Mouse (Mus musculus): ENCODE measurements at regions not wholly inside any gene's neighbourhood (a gene's known extent, or its start where the extent isn't known, plus 50 kb on each side); places are given as distances from the start of the nearest gene placed in this dataset.

- no peak overlapping the region for H3K4me3 ChIP-seq (replicated peaks; ENCODE audit: extremely low read depth, low read depth, low read length)
- no peak for TF ChIP-seq CTCF (IDR thresholded peaks at IDR 0.05; ENCODE audit: insufficient read depth, low read length)
- no peaks in the 10 kb centered on the region for H3K4me1 ChIP-seq (ENCODE audit: control insufficient read depth, insufficient read depth, low read length)
- WGBS, result 82% methylated on average over 4 of the region's 4 CpGs
- no peak for DNase-seq
Observed at GRCm38 (mm10) chr4:7688516-7688915, 550.3 kb downstream of the Car8 start.

DNA sequence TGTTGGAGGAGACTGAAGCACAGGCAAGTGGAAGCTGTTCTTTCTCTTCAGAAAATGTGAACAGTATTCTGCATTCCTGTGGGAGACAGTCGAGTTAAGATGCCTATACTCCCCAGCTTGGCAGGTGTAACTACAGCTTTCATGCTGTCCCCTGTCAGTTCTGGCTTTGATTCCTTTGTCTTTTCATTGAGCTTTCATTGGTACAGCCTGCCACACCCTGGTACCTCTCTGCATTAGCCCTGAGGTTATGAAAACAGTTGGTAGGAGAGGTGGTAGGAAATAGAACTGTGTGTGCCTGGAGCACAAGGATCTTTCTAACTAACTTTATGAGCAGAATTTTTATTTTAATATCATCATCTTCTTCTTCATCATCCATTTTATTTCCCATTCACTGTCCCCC lies 551.6 kb downstream of the Car8 start:
- WGBS, result 72% methylated on average over 1 of the region's 1 CpGs
- Histone ChIP-seq H3K4me3 (replicated peaks; ENCODE audit: extremely low read depth, low read depth, low read length) (no peak overlapping the region), H3K4me1 (ENCODE audit: control insufficient read depth, insufficient read depth, low read length) (no peaks in the 10 kb centered on the region)
- DNase-seq, result no peak
- TF ChIP-seq POLR2A (IDR thresholded peaks at IDR 0.05; ENCODE audit: borderline replicate concordance, extremely low read depth, low read depth, low read length), result no peak
- no peak for TF ChIP-seq CTCF (IDR thresholded peaks at IDR 0.05; ENCODE audit: insufficient read depth, low read length)

DNA sequence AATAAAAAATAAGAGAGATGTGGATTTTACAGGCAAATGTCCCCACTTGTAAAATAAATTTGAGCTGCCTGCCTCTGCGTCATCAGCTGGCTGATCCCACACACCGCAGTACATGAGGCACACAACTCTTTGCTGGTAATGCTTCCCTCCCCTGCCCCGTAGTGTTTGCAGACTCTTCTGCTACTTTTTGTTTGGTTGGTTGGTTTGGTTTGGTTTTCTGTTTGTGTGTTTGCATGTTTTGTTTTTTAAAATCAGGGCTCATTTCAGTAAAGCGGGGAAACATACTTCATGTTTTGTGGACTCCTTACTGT lies 568.1 kb downstream of the Car8 start:
- Histone ChIP-seq H3K4me3 (replicated peaks; ENCODE audit: extremely low read depth, low read depth, low read length) (no peak overlapping the region), H3K4me1 (ENCODE audit: control insufficient read depth, insufficient read depth, low read length) (no peaks in the 10 kb centered on the region)
- DNase-seq, result no peak
- TF ChIP-seq POLR2A (IDR thresholded peaks at IDR 0.05; ENCODE audit: borderline replicate concordance, extremely low read depth, low read depth, low read length), result no peak
- TF ChIP-seq CTCF (IDR thresholded peaks at IDR 0.05; ENCODE audit: insufficient read depth, low read length), result no peak
- 63% methylated on average over 4 of the region's 4 CpGs for WGBS

- Histone ChIP-seq H3K4me3 (replicated peaks; ENCODE audit: extremely low read depth, low read depth, low read length) (no peak overlapping the region), H3K4me1 (ENCODE audit: control insufficient read depth, insufficient read depth, low read length) (no peaks in the 10 kb centered on the region)
- WGBS, result 56% methylated on average over 4 of the region's 4 CpGs
- TF ChIP-seq POLR2A (IDR thresholded peaks at IDR 0.05; ENCODE audit: borderline replicate concordance, extremely low read depth, low read depth, low read length), result no peak
- TF ChIP-seq CTCF (IDR thresholded peaks at IDR 0.05; ENCODE audit: insufficient read depth, low read length), result no peak
- no peak for DNase-seq
Observed at GRCm38 (mm10) chr4:7669992-7670794, 568.6 kb downstream of the Car8 start.

DNA sequence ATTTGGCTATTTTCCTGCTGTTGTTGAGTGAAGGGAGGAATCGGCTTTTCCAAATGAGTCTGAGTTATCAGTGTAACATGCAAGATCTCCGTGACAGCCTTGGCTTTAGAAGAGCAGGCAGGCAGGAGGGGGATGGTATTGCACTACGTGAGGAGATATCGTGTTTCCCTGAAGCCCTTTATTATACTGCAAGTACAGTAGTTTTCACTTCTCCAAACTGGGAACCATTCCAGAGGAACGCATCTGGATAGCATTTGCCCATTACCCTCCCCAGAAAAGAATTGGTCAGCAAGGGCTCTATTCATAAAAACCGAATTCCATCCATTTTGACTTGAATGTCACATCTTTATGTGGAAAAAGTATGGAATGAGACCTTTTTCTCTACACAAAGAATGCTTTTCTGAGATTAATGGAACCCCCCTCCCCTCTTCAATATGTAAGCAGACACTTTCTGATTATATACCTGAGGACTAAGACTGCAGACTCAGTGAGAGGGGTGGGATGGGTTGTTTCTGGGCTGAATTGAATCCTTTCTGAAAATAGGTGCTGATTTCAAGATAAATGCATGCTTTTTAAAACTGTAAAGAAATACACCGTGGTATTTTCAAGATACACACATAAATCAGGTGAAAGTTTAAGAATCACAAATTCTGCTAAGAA lies 571.8 kb downstream of the Car8 start:
- TF ChIP-seq CTCF (IDR thresholded peaks at IDR 0.05; ENCODE audit: insufficient read depth, low read length), result no peak
- no peak for TF ChIP-seq POLR2A (IDR thresholded peaks at IDR 0.05; ENCODE audit: borderline replicate concordance, extremely low read depth, low read depth, low read length)
- WGBS, result 64% methylated on average over 7 of the region's 7 CpGs
- Histone ChIP-seq H3K4me1 (ENCODE audit: control insufficient read depth, insufficient read depth, low read length) (no peaks in the 10 kb centered on the region), H3K4me3 (replicated peaks; ENCODE audit: extremely low read depth, low read depth, low read length) (no peak overlapping the region)
- no peak for DNase-seq

DNA sequence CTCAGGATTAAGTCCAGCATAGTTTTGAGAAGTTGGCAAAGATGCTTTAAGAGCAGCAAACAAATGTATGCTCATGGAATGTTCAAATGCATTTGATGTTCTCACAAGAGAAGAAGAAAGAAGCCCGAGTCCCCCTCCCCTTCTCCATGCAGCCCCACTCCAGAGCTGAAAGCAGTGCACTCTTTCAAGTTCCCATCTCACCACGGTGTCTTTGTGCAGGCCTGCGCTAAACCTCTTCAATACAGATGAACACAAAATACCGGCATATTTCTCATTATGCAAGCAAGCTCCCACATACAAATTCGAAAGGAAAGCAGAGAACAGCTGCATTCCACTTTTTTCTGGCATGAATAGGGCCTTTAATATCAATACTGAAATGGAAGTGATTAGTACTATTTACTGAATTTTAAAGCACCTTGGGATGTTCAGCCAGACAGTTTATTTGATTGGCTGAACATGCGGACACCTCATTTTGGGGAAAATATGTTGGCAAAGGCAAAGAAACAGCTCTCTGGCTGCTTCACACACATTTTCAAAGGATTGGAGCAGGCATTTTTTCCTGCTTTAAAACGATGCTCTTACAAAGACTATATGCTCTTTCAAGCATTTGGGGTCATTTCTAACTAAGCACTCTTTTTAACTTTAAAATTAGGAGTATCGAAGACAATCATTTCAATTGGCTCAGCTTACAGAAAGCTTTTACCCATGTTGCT lies 595.8 kb downstream of the Car8 start:
- Histone ChIP-seq H3K4me3 (replicated peaks; ENCODE audit: extremely low read depth, low read depth, low read length) (no peak overlapping the region), H3K4me1 (ENCODE audit: control insufficient read depth, insufficient read depth, low read length) (no peaks in the 10 kb centered on the region)
- TF ChIP-seq POLR2A (IDR thresholded peaks at IDR 0.05; ENCODE audit: borderline replicate concordance, extremely low read depth, low read depth, low read length), result no peak
- TF ChIP-seq CTCF (IDR thresholded peaks at IDR 0.05; ENCODE audit: insufficient read depth, low read length), result no peak
- WGBS, result 71% methylated on average over 8 of the region's 8 CpGs
- DNase-seq, result no peak

GRCm38 (mm10) chr4:7597671-7598390 lies 641.0 kb downstream of the Car8 start:
- DNase-seq, result no peak
- Histone ChIP-seq H3K4me3 (replicated peaks; ENCODE audit: extremely low read depth, low read depth, low read length) (no peak overlapping the region), H3K4me1 (ENCODE audit: control insufficient read depth, insufficient read depth, low read length) (no peaks in the 10 kb centered on the region)
- WGBS, result 76% methylated on average over 4 of the region's 4 CpGs
- TF ChIP-seq POLR2A (IDR thresholded peaks at IDR 0.05; ENCODE audit: borderline replicate concordance, extremely low read depth, low read depth, low read length) (no peak), CTCF (IDR thresholded peaks at IDR 0.05; ENCODE audit: insufficient read depth, low read length) (no peak)

DNA sequence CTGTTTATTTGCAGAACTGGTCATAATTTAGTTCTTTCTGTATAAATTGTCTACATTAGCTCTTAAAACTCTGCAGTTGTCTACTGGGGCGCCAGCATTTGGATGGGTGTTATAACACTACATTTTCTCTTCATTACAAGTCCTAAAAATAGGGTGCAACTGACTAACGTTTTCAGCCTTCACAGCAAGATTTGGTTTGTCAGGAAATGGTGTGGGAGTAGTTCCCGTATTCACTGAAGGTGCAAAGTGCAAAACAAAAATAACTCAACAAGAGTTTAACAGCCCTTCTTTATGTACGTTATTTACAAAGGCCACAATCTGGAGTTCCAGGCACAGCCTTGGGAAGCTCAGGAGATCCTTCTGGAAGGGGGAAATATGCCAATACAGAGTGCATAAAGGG lies 642.7 kb downstream of the Car8 start:
- 45% methylated on average over 4 of the region's 4 CpGs for WGBS
- TF ChIP-seq CTCF (IDR thresholded peaks at IDR 0.05; ENCODE audit: insufficient read depth, low read length) (no peak), POLR2A (IDR thresholded peaks at IDR 0.05; ENCODE audit: borderline replicate concordance, extremely low read depth, low read depth, low read length) (no peak)
- Histone ChIP-seq H3K4me1 (ENCODE audit: control insufficient read depth, insufficient read depth, low read length) (no peaks in the 10 kb centered on the region), H3K4me3 (replicated peaks; ENCODE audit: extremely low read depth, low read depth, low read length) (no peak overlapping the region)
- DNase-seq, result no peak

GRCm38 (mm10) chr4:7583851-7584250 lies 655.0 kb downstream of the Car8 start:
- WGBS, result 74% methylated on average over 4 of the region's 4 CpGs
- DNase-seq, result no peak
- Histone ChIP-seq H3K4me3 (replicated peaks; ENCODE audit: extremely low read depth, low read depth, low read length) (no peak overlapping the region), H3K4me1 (ENCODE audit: control insufficient read depth, insufficient read depth, low read length) (no peaks in the 10 kb centered on the region)
- TF ChIP-seq POLR2A (IDR thresholded peaks at IDR 0.05; ENCODE audit: borderline replicate concordance, extremely low read depth, low read depth, low read length), result no peak
- no peak for TF ChIP-seq CTCF (IDR thresholded peaks at IDR 0.05; ENCODE audit: insufficient read depth, low read length)

Measured in lung, adult 2 months (tissue).